Comparison of ENCODE assay signal across 27 mouse cellular contexts in genomic region chr2:125192905-125193304, GRCm38 (mm10). TPM values are rescaled to one million over a fixed set of nuclear protein-coding genes. Genes with fewer than 3 reads are reported as not detected.
DNase-seq lines count a peak whose midpoint lies in the region; ATAC-seq and TF ChIP-seq lines count a peak whose summit lies in the region.
"Had no signal": no experiment of that assay in that cellular context is flagged by ENCODE, and none has a peak within 500 bp of the region (broad histone marks: within the 10 kb centered on the region; RNA-seq: fewer than 3 reads in every experiment).

No protein-coding gene starts in this region.

- ATAC-seq in megakaryocyte, adult 5-6 weeks (ENCODE audit: poor library complexity, severe bottlenecking), result no peak
- ATAC-seq in monocyte, adult 5-6 weeks (replicated peaks; ENCODE audit: insufficient number of reproducible peaks, low FRiP score, low TSS enrichment, poor library complexity, severe bottlenecking), result 0 out of 2 replicates have a peak, but pooled peaks have one; percentile 9
- ATAC-seq in CD4-positive, CD25-positive, alpha-beta regulatory T cell, adult 4 months, result no peak
- ATAC-seq: activated CD4-positive, CD25-positive, alpha-beta regulatory T cell, adult 4 months; Patski had no signal

- peaks cover 5% of the 10 kb centered on the region; the same call in 1 of the 2 replicates for H3K4me1 ChIP-seq in megakaryocyte, embryonic 14.5 days
- no peaks in the 10 kb centered on the region for H3K4me1 ChIP-seq in MEL (ENCODE audit: control insufficient read depth in 1 of 2, insufficient read depth in 2 of 2, low read length in 2 of 2)

- H3K4me3 ChIP-seq in megakaryocyte, embryonic 14.5 days (replicated peaks), result peak overlapping the region; percentile 44
- H3K4me3 ChIP-seq in MEL (ENCODE audit: control insufficient read depth in 1 of 2, insufficient read depth in 1 of 2, low read depth in 2 of 2, low read length in 2 of 2), result no peak overlapping the region

- no peaks in the 10 kb centered on the region for H3K79me2 ChIP-seq in MEL (ENCODE audit: control insufficient read depth, insufficient read depth, low read length, poor library complexity)

- no peak overlapping the region for H3K27ac ChIP-seq in MEL (ENCODE audit: control insufficient read depth, low read depth, low read length)

- peaks cover 11% of the 10 kb centered on the region for H3K9me3 ChIP-seq in megakaryocyte, embryonic 14.5 days
- no peaks in the 10 kb centered on the region for H3K9me3 ChIP-seq in MEL (replicated peaks; ENCODE audit: insufficient read depth, low read length)

- TF ChIP-seq EP300 in MEL (IDR thresholded peaks at IDR 0.05; ENCODE audit: low read depth in 1 of 2, low read length in 2 of 2), result no peak

- TF ChIP-seq CTCF in MEL (IDR thresholded peaks at IDR 0.05 in 2 of 3, conservative IDR thresholded peaks at IDR 0.05 in 1 of 3; ENCODE audit: control insufficient read depth in 1 of 3, insufficient read depth in 1 of 3, low read depth in 2 of 3, low read length in 3 of 3, poor library complexity in 1 of 3, severe bottlenecking in 1 of 3), result no peak

- H3K36me3 ChIP-seq in megakaryocyte, embryonic 14.5 days (replicated peaks; ENCODE audit: low read length), result no peaks in the 10 kb centered on the region
- no peaks in the 10 kb centered on the region for H3K36me3 ChIP-seq in MEL (ENCODE audit: control insufficient read depth in 1 of 2, insufficient read depth in 2 of 2, low read length in 2 of 2)
- H3K36me3 ChIP-seq: G1E had no signal

- no peak for TF ChIP-seq POLR2A in MEL (IDR thresholded peaks at IDR 0.05; ENCODE audit: control insufficient read depth in 1 of 2, insufficient read depth in 1 of 2, low read depth in 1 of 2, low read length in 2 of 2, poor library complexity in 1 of 2)

- H3K9ac ChIP-seq in MEL (ENCODE audit: control insufficient read depth, low read depth, low read length, poor library complexity, severe bottlenecking), result no peak overlapping the region

- TF ChIP-seq RAD21 in MEL (IDR thresholded peaks at IDR 0.05; ENCODE audit: low read depth, low read length), result no peak

- peak; percentile 55 for DNase-seq in heart, adult 11 months
- DNase-seq in heart, adult 9 months (ENCODE audit: low spot score in 2 of 2), result no peak
- DNase-seq in MEL (ENCODE audit: low read depth, low spot score), result no peak
- DNase-seq in right cerebral cortex, adult 18-20 months, result no peak
- DNase-seq: adrenal gland, adult 2 months; adrenal gland, adult 8-10 months; adrenal gland, postnatal 10 days; adrenal gland, postnatal 14 days; adrenal gland, postnatal 25 days; adrenal gland, postnatal 36 days; B cell, adult 2 months; cerebellum, adult 11 months; cerebellum, adult 11-12 months; cerebellum, adult 18-20 months; cerebellum, adult 2 months had no signal

- peaks cover 7% of the 10 kb centered on the region for H3K27me3 ChIP-seq in megakaryocyte, embryonic 14.5 days (replicated peaks)
- H3K27me3 ChIP-seq in MEL (ENCODE audit: control insufficient read depth in 1 of 2, insufficient read depth in 2 of 2, low read length in 2 of 2), result no peaks in the 10 kb centered on the region; a peak in 1 of 4 replicates
- H3K27me3 ChIP-seq: CH12.LX had no signal

TF ChIP-seq in MEL, 35 proteins besides CTCF, POLR2A, EP300 and RAD21:
- TF ChIP-seq POLR2AphosphoS5 (IDR thresholded peaks at IDR 0.05; ENCODE audit: borderline replicate concordance, low read depth, low read length), result peak; percentile 89; the same call in 1 of the 2 replicates
- no peak for TF ChIP-seq MAZ (IDR thresholded peaks at IDR 0.05; ENCODE audit: low read depth, low read length)
TF ChIP-seq in MEL: peak in this region for 1.

RNA-seq across cellular contexts. Expression of gene Slc12a1, which starts 40.6 kb away (rescaled TPM):
- not detected in 2 replicates for polyA plus RNA-seq in megakaryocyte, embryonic 14.5 days (2012; ENCODE audit: insufficient read depth, low replicate concordance)
- total RNA-seq in megakaryocyte, adult 5-6 weeks (2015), result not detected in 2 replicates
- total RNA-seq in megakaryocyte, adult 5-6 weeks (2017), result not detected in 2 replicates
- total RNA-seq in MEL (2012; rRNA removed), result not detected in 2 replicates
- polyA plus RNA-seq in MEL (2012; ENCODE audit: insufficient read depth in 1 of 2, insufficient read length in 2 of 2, low read depth in 1 of 2, low replicate concordance in 2 of 2, missing spikeins in 1 of 2), result not detected
- not detected in 3 replicates for total RNA-seq in monocyte, adult 5-6 weeks (2017)
- polyA plus RNA-seq in CD4-positive, CD25-positive, alpha-beta regulatory T cell, adult 4 months (2017; shearing (Covaris generic)), result not detected
- total RNA-seq: adrenal gland, adult 18-20 months; adrenal gland, adult 2 months; adrenal gland, adult 8-10 months; adrenal gland, postnatal 10 days; adrenal gland, postnatal 14 days; adrenal gland, postnatal 25 days; adrenal gland, postnatal 36 days had no signal
- polyA plus RNA-seq: adrenal gland, adult 2 months; C2C12; G1E had no signal

RNA-seq across cellular contexts. Expression of gene Dut, which starts 54.1 kb away (rescaled TPM):
- polyA plus RNA-seq in megakaryocyte, embryonic 14.5 days (2012; ENCODE audit: insufficient read depth, low replicate concordance), result 61.0 and 87.0 TPM in 2 replicates
- total RNA-seq in megakaryocyte, adult 5-6 weeks (2015), result 115 and 122 TPM in 2 replicates
- 75.5 and 82.5 TPM in 2 replicates for total RNA-seq in megakaryocyte, adult 5-6 weeks (2017)
- 276 and 325 TPM in 2 replicates for total RNA-seq in MEL (2012; rRNA removed)
- polyA plus RNA-seq in MEL (2012; ENCODE audit: insufficient read depth in 1 of 2, insufficient read length in 2 of 2, low read depth in 1 of 2, low replicate concordance in 2 of 2, missing spikeins in 1 of 2), result 100 to 1,000 TPM; 146 to 331 TPM
- total RNA-seq in monocyte, adult 5-6 weeks (2017), result 9.1 to 14.2 TPM (median 11.6 TPM) in 3 replicates
- polyA plus RNA-seq in CD4-positive, CD25-positive, alpha-beta regulatory T cell, adult 4 months (2017; shearing (Covaris generic)), result 10 to 100 TPM; 40.8 to 41.1 TPM

RNA-seq across cellular contexts. Expression of gene Ctxn2, which starts 56.4 kb away (rescaled TPM):
- not detected in 2 replicates for polyA plus RNA-seq in megakaryocyte, embryonic 14.5 days (2012; ENCODE audit: insufficient read depth, low replicate concordance)
- not detected in 2 replicates for total RNA-seq in megakaryocyte, adult 5-6 weeks (2015)
- not detected in 2 replicates for total RNA-seq in megakaryocyte, adult 5-6 weeks (2017)
- total RNA-seq in MEL (2012; rRNA removed), result not detected in 2 replicates
- polyA plus RNA-seq in MEL (2012; ENCODE audit: insufficient read depth in 1 of 2, insufficient read length in 2 of 2, low read depth in 1 of 2, low replicate concordance in 2 of 2, missing spikeins in 1 of 2), result not detected
- not detected in 3 replicates for total RNA-seq in monocyte, adult 5-6 weeks (2017)
- polyA plus RNA-seq in CD4-positive, CD25-positive, alpha-beta regulatory T cell, adult 4 months (2017; shearing (Covaris generic)), result not detected
- total RNA-seq: adrenal gland, adult 18-20 months; adrenal gland, adult 2 months; adrenal gland, postnatal 14 days; adrenal gland, postnatal 25 days; adrenal gland, postnatal 36 days; adrenal gland, postnatal 4 days; CH12.LX; ES-E14; G1E had no signal
- polyA plus RNA-seq: activated CD4-positive, CD25-positive, alpha-beta regulatory T cell, adult 4 months; adrenal gland, adult 2 months; C2C12; G1E; Patski had no signal
